ENCODE assay signal across 10 mouse cellular contexts in the genomic region with DNA sequence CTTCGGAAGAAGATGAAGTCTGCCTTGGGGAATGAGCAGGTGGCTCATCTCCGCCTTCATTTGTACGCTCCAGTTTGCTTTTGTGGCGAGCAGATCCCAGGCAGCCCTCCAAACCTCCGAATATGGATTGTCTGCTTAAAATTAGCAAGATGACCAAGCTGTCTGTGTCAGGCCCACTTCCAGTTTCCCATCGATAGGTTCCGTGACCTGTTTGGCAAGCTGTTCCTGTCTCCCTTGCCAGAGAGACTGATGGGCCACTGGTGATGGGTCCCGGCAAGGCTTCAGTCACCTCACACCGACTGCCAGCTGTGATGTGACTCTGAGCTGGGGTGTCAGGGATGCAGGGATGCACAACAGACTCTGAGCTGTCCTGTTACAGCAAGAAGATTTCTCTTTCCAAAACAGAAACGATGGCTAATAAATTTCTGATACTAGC.
DNase-seq lines count a peak whose midpoint lies in the region; ATAC-seq and TF ChIP-seq lines count a peak whose summit lies in the region.
"Had no signal": no experiment of that assay in that cellular context is flagged by ENCODE, and none has a peak within 500 bp of the region (broad histone marks: within the 10 kb centered on the region; RNA-seq: fewer than 3 reads in every experiment).

No protein-coding gene starts in this region.

- no peaks in the 10 kb centered on the region for H3K36me3 ChIP-seq in midbrain, embryonic 13.5 days
- no peaks in the 10 kb centered on the region for H3K36me3 ChIP-seq in midbrain, embryonic 16.5 days (ENCODE audit: control insufficient read depth, insufficient read depth, low read length)
- no peaks in the 10 kb centered on the region for H3K36me3 ChIP-seq in forebrain, embryonic 16.5 days (ENCODE audit: control insufficient read depth, insufficient read depth)
- H3K36me3 ChIP-seq in thymus, adult 2 months (ENCODE audit: control insufficient read depth, insufficient read depth, low read length): no peaks in the 10 kb centered on the region
- H3K36me3 ChIP-seq: liver, embryonic 13.5 days had no signal

- no peaks in the 10 kb centered on the region for H3K9me3 ChIP-seq in midbrain, embryonic 13.5 days
- H3K9me3 ChIP-seq in midbrain, embryonic 16.5 days (replicated peaks; ENCODE audit: control insufficient read depth, low read length, poor library complexity, severe bottlenecking): no peaks in the 10 kb centered on the region
- no peaks in the 10 kb centered on the region for H3K9me3 ChIP-seq in forebrain, embryonic 16.5 days (ENCODE audit: control insufficient read depth, low read length)
- H3K9me3 ChIP-seq: liver, embryonic 13.5 days had no signal

- no peak for TF ChIP-seq CTCF in thymus, adult 2 months (IDR thresholded peaks at IDR 0.05; ENCODE audit: borderline replicate concordance, control insufficient read depth, extremely low read depth, insufficient read depth, low read length, poor library complexity)

- no peak for ATAC-seq in midbrain, embryonic 13.5 days
- no peak for ATAC-seq in midbrain, embryonic 16.5 days
- ATAC-seq in forebrain, embryonic 16.5 days: peak; percentile 41; the same call in 1 of the 2 replicates

- no peak overlapping the region for H3K4me2 ChIP-seq in midbrain, embryonic 13.5 days (replicated peaks)
- no peak overlapping the region for H3K4me2 ChIP-seq in midbrain, embryonic 16.5 days (ENCODE audit: low read length)
- H3K4me2 ChIP-seq in forebrain, embryonic 16.5 days (ENCODE audit: low read length): no peak overlapping the region
- H3K4me2 ChIP-seq: liver, embryonic 13.5 days had no signal

- DNase-seq in kidney, postnatal 4 days: peak; percentile 70 to 82
- peak; percentile 85 for DNase-seq in lung, postnatal 10 days
- DNase-seq in urinary bladder, postnatal 25 days (ENCODE audit: low spot score): peak; percentile 21
- DNase-seq in thymus, adult 2 months: no peak
- DNase-seq in spleen, postnatal 4 days (ENCODE audit: low spot score in 2 of 2): no peak
- DNase-seq: liver, embryonic 13.5 days had no signal

- no peak overlapping the region for H3K9ac ChIP-seq in midbrain, embryonic 13.5 days (replicated peaks)
- H3K9ac ChIP-seq in midbrain, embryonic 16.5 days (ENCODE audit: low read depth, low read length): no peak overlapping the region
- H3K9ac ChIP-seq in forebrain, embryonic 16.5 days (replicated peaks; ENCODE audit: low read depth, low read length): no peak overlapping the region
- H3K9ac ChIP-seq: liver, embryonic 13.5 days had no signal

- peak overlapping the region; percentile 19; the same call in 1 of the 2 replicates for H3K27ac ChIP-seq in midbrain, embryonic 13.5 days
- H3K27ac ChIP-seq in midbrain, embryonic 16.5 days (ENCODE audit: low read length): no peak overlapping the region
- H3K27ac ChIP-seq in forebrain, embryonic 16.5 days (ENCODE audit: low read length): 0 out of 2 replicates have a peak overlapping the region, but pooled peaks have one; percentile 26
- no peak overlapping the region for H3K27ac ChIP-seq in thymus, adult 2 months (ENCODE audit: control insufficient read depth, insufficient read depth, low read length)
- H3K27ac ChIP-seq: liver, embryonic 13.5 days had no signal

- H3K27me3 ChIP-seq in midbrain, embryonic 13.5 days: no peaks in the 10 kb centered on the region
- no peaks in the 10 kb centered on the region for H3K27me3 ChIP-seq in midbrain, embryonic 16.5 days (ENCODE audit: control insufficient read depth, insufficient read depth, low read depth, low read length)
- H3K27me3 ChIP-seq in forebrain, embryonic 16.5 days (replicated peaks; ENCODE audit: control insufficient read depth, insufficient read depth, low read length): no peaks in the 10 kb centered on the region
- H3K27me3 ChIP-seq in thymus, adult 2 months (ENCODE audit: control insufficient read depth, insufficient read depth, low read length): no peaks in the 10 kb centered on the region
- H3K27me3 ChIP-seq: liver, embryonic 13.5 days had no signal

- TF ChIP-seq POLR2A in thymus, adult 2 months (IDR thresholded peaks at IDR 0.05; ENCODE audit: control insufficient read depth, extremely low read depth, insufficient read depth, low read length, poor library complexity): no peak

- WGBS in midbrain, embryonic 13.5 days: 67% methylated on average over 10 of the region's 10 CpGs
- WGBS in midbrain, embryonic 16.5 days: 66% methylated on average over 10 of the region's 10 CpGs
- 34% methylated on average over 10 of the region's 10 CpGs for WGBS in forebrain, embryonic 16.5 days
- WGBS in thymus, adult 2 months: 89% methylated on average over 10 of the region's 10 CpGs

- no peak overlapping the region for H3K4me3 ChIP-seq in midbrain, embryonic 13.5 days (replicated peaks)
- no peak overlapping the region for H3K4me3 ChIP-seq in midbrain, embryonic 16.5 days (ENCODE audit: low read depth, low read length)
- H3K4me3 ChIP-seq in forebrain, embryonic 16.5 days (replicated peaks; ENCODE audit: low read length): no peak overlapping the region
- H3K4me3 ChIP-seq in thymus, adult 2 months (ENCODE audit: control insufficient read depth, insufficient read depth, low read length): no peak overlapping the region
- H3K4me3 ChIP-seq: erythroblast, embryonic 14.5 days; liver, embryonic 13.5 days had no signal

- peaks cover 19% of the 10 kb centered on the region for H3K4me1 ChIP-seq in midbrain, embryonic 13.5 days (replicated peaks)
- H3K4me1 ChIP-seq in midbrain, embryonic 16.5 days (ENCODE audit: control insufficient read depth, insufficient read depth, low read length): 0 out of 2 replicates have a peak, but pooled peaks cover 4% of the 10 kb centered on the region
- H3K4me1 ChIP-seq in forebrain, embryonic 16.5 days (replicated peaks; ENCODE audit: control insufficient read depth, insufficient read depth, low read length): peaks cover 18% of the 10 kb centered on the region
- H3K4me1 ChIP-seq in thymus, adult 2 months (replicated peaks; ENCODE audit: control insufficient read depth, insufficient read depth, low read length): no peaks in the 10 kb centered on the region
- H3K4me1 ChIP-seq: liver, embryonic 13.5 days had no signal

Comparison
In these comparisons a context has a peak if more than half of its experiments do, and no peak if none do; other contexts are left out.
1. H3K27ac ChIP-seq: peak in midbrain, embryonic 13.5 days (single experiment) and forebrain, embryonic 16.5 days (single experiment); none in midbrain, embryonic 16.5 days (single experiment) and thymus, adult 2 months (single experiment).
2. DNase-seq: peak in kidney, postnatal 4 days (2 of 2), lung, postnatal 10 days (single experiment) and urinary bladder, postnatal 25 days (single experiment); none in thymus, adult 2 months (single experiment) and spleen, postnatal 4 days (0 of 2).